Mouse (Mus musculus) neural tube, embryonic 13.5 days (tissue): ENCODE results near the gene Cdpf1. TPM values are rescaled to one million over a fixed set of nuclear protein-coding genes. Genes with fewer than 3 reads are reported as not detected.
"Not testable (repeated sequence)": the region's sequence is repeated elsewhere in the genome, so short reads cannot be mapped to it uniquely, and the experiment has no call there.

Source experiments
- ATAC-seq: fragments of 200-750 bp; cut with Nextera tagmentation; 2 replicates; pipeline ENCODE4 v1.8.0; 2017; ENCODE audit warnings: low read depth, mild to moderate bottlenecking, moderate TSS enrichment, moderate library complexity
- H3K27ac ChIP-seq: fragments of 300-500 bp; sonication (generic); replicated peaks from 2 replicates; pipeline ENCODE4 v1.5.1; 2015; ENCODE audit warnings: moderate library complexity, mild to moderate bottlenecking, inconsistent platforms
- H3K27me3 ChIP-seq: fragments of 300-500 bp; sonication (generic); 2 replicates; pipeline ENCODE4 v1.6.1; 2015; ENCODE audit warnings: mild to moderate bottlenecking, inconsistent platforms
- H3K36me3 ChIP-seq: fragments of 300-500 bp; sonication (generic); 2 replicates; pipeline ENCODE4 v1.6.1; 2015; ENCODE audit warnings: mild to moderate bottlenecking, inconsistent platforms
- H3K4me1 ChIP-seq: fragments of 300-500 bp; sonication (generic); replicated peaks from 2 replicates; pipeline ENCODE4 v1.6.1; 2015; ENCODE audit warnings: inconsistent platforms
- H3K4me2 ChIP-seq: fragments of 300-500 bp; sonication (generic); 2 replicates; pipeline ENCODE4 v1.6.1; 2015; ENCODE audit warnings: inconsistent platforms, mild to moderate bottlenecking, moderate library complexity
- H3K4me3 ChIP-seq: fragments of 300-500 bp; sonication (generic); 2 replicates; pipeline ENCODE4 v1.5.1; 2015; ENCODE audit warnings: mild to moderate bottlenecking, inconsistent platforms
- H3K9ac ChIP-seq: fragments of 300-500 bp; sonication (generic); 2 replicates; pipeline ENCODE4 v1.6.1; 2015; ENCODE audit warnings: moderate library complexity, mild to moderate bottlenecking, inconsistent platforms
- H3K9me3 ChIP-seq: fragments of 300-500 bp; sonication (generic); 2 replicates; pipeline ENCODE4 v1.6.1; 2016; ENCODE audit warnings: inconsistent platforms
- WGBS: fragments of 180-500 bp; shearing (Covaris S2); methylation state at CpG from one replicate; pipeline ENCODE4 v1.1.7; 2015; 5-methylcytosine and 5-hydroxymethylcytosine counted together
- polyA plus RNA-seq: library from polyadenylated mRNA; unstranded; fragments of >200 nt; fragmentation: Nextera tagmentation; extraction: Ambion mirVana; gene quantifications from 2 replicates; pipeline ENCODE4 v1.2.1, GENCODE M21; 2015

The Cdpf1 gene
- polyA plus RNA-seq, 1 experiment from 2014 or later, result 21.0 TPM

- Histone ChIP-seq H3K9me3 (no peaks in the 10 kb centered on the region), H3K27ac (no peak overlapping the region), H3K9ac (no peak overlapping the region), H3K4me2 (no peak overlapping the region), H3K4me1 (peaks cover 12% of the 10 kb centered on the region), H3K27me3 (no peaks in the 10 kb centered on the region), H3K4me3 (no peak overlapping the region), H3K36me3 (no peaks in the 10 kb centered on the region)
- 83% methylated on average over 4 of the region's 4 CpGs for WGBS
- no peak for ATAC-seq
These were observed 4.6 kb downstream of the Cdpf1 start for GRCm38 (mm10) chr15:85806886-85807285.

- ATAC-seq, result no peak
- Histone ChIP-seq H3K4me2 (no peak overlapping the region), H3K36me3 (no peaks in the 10 kb centered on the region), H3K9ac (no peak overlapping the region), H3K27ac (no peak overlapping the region), H3K4me1 (no peaks in the 10 kb centered on the region), H3K9me3 (no peaks in the 10 kb centered on the region), H3K27me3 (no peaks in the 10 kb centered on the region), H3K4me3 (no peak overlapping the region)
- 84% methylated on average over 2 of the region's 2 CpGs for WGBS
These were observed 8.6 kb downstream of the Cdpf1 start for GRCm38 (mm10) chr15:85802931-85803330.

- Histone ChIP-seq H3K9me3 (no peaks in the 10 kb centered on the region), H3K27me3 (no peaks in the 10 kb centered on the region), H3K4me3 (no peak overlapping the region), H3K27ac (no peak overlapping the region), H3K36me3 (no peaks in the 10 kb centered on the region), H3K9ac (no peak overlapping the region), H3K4me1 (no peaks in the 10 kb centered on the region), H3K4me2 (no peak overlapping the region)
- WGBS, result 96% methylated on average over 8 of the region's 8 CpGs
- ATAC-seq, result no peak
These were observed 12.8 kb downstream of the Cdpf1 start for GRCm38 (mm10) chr15:85798676-85799075.

GRCm38 (mm10) chr15:85795516-85795915 lies 16.0 kb downstream of the Cdpf1 start:
- 84% methylated on average over 6 of the region's 6 CpGs for WGBS
- Histone ChIP-seq H3K27ac (no peak overlapping the region), H3K36me3 (no peaks in the 10 kb centered on the region), H3K27me3 (no peaks in the 10 kb centered on the region), H3K4me1 (no peaks in the 10 kb centered on the region), H3K9me3 (no peaks in the 10 kb centered on the region), H3K9ac (no peak overlapping the region), H3K4me3 (no peak overlapping the region), H3K4me2 (no peak overlapping the region)
- no peak for ATAC-seq

GRCm38 (mm10) chr15:85792819-85793218 lies 18.7 kb downstream of the Cdpf1 start:
- Histone ChIP-seq H3K9ac (no peak overlapping the region), H3K4me3 (no peak overlapping the region), H3K36me3 (no peaks in the 10 kb centered on the region), H3K27ac (no peak overlapping the region), H3K4me1 (no peaks in the 10 kb centered on the region), H3K9me3 (no peaks in the 10 kb centered on the region), H3K4me2 (no peak overlapping the region), H3K27me3 (no peaks in the 10 kb centered on the region)
- no peak for ATAC-seq
- WGBS, result 88% methylated on average over 1 of the region's 1 CpGs

GRCm38 (mm10) chr15:85791449-85791848 lies 20.0 kb downstream of the Cdpf1 start:
- no peak overlapping the region for H3K9ac ChIP-seq
- H3K4me1 ChIP-seq, result no peaks in the 10 kb centered on the region
- 90% methylated on average over 4 of the region's 4 CpGs for WGBS
- H3K36me3 ChIP-seq, result no peaks in the 10 kb centered on the region
- no peak overlapping the region for H3K4me2 ChIP-seq
- no peaks in the 10 kb centered on the region for H3K27me3 ChIP-seq
- no peaks in the 10 kb centered on the region for H3K9me3 ChIP-seq
- no peak overlapping the region for H3K27ac ChIP-seq
- no peak overlapping the region for H3K4me3 ChIP-seq
- no peak for ATAC-seq

GRCm38 (mm10) chr15:85788633-85789032 lies 22.9 kb downstream of the Cdpf1 start:
- no peak for ATAC-seq
- no peak overlapping the region for H3K4me3 ChIP-seq
- no peak overlapping the region for H3K4me2 ChIP-seq
- no peaks in the 10 kb centered on the region for H3K36me3 ChIP-seq
- 78% methylated on average over 16 of the region's 16 CpGs for WGBS
- H3K4me1 ChIP-seq, result no peaks in the 10 kb centered on the region
- H3K27me3 ChIP-seq, result no peaks in the 10 kb centered on the region
- H3K9me3 ChIP-seq, result no peaks in the 10 kb centered on the region
- no peak overlapping the region for H3K27ac ChIP-seq
- no peak overlapping the region for H3K9ac ChIP-seq

- Histone ChIP-seq H3K4me3 (no peak overlapping the region), H3K4me2 (no peak overlapping the region), H3K9me3 (no peaks in the 10 kb centered on the region), H3K27me3 (no peaks in the 10 kb centered on the region), H3K9ac (no peak overlapping the region), H3K27ac (no peak overlapping the region), H3K36me3 (no peaks in the 10 kb centered on the region), H3K4me1 (no peaks in the 10 kb centered on the region)
- WGBS, result 94% methylated on average over 4 of the region's 4 CpGs
- no peak for ATAC-seq
These were observed 23.4 kb downstream of the Cdpf1 start for GRCm38 (mm10) chr15:85788051-85788450.

GRCm38 (mm10) chr15:85787482-85787881 lies 24.0 kb downstream of the Cdpf1 start:
- Histone ChIP-seq H3K27ac (no peak overlapping the region), H3K4me2 (no peak overlapping the region), H3K9ac (no peak overlapping the region), H3K4me3 (no peak overlapping the region), H3K36me3 (no peaks in the 10 kb centered on the region), H3K9me3 (no peaks in the 10 kb centered on the region), H3K27me3 (no peaks in the 10 kb centered on the region), H3K4me1 (no peaks in the 10 kb centered on the region)
- WGBS, result 94% methylated on average over 6 of the region's 6 CpGs
- no peak for ATAC-seq

GRCm38 (mm10) chr15:85786711-85787110 lies 24.8 kb downstream of the Cdpf1 start:
- no peak overlapping the region for H3K4me2 ChIP-seq
- H3K4me3 ChIP-seq, result no peak overlapping the region
- no peak overlapping the region for H3K27ac ChIP-seq
- H3K9me3 ChIP-seq, result no peaks in the 10 kb centered on the region
- H3K27me3 ChIP-seq, result no peaks in the 10 kb centered on the region
- no peaks in the 10 kb centered on the region for H3K4me1 ChIP-seq
- no peaks in the 10 kb centered on the region for H3K36me3 ChIP-seq
- 82% methylated on average over 5 of the region's 5 CpGs for WGBS
- H3K9ac ChIP-seq, result no peak overlapping the region
- no peak for ATAC-seq

- ATAC-seq, result no peak
- H3K4me1 ChIP-seq, result no peaks in the 10 kb centered on the region
- H3K9ac ChIP-seq, result no peak overlapping the region
- no peaks in the 10 kb centered on the region for H3K27me3 ChIP-seq
- no peaks in the 10 kb centered on the region for H3K9me3 ChIP-seq
- no peak overlapping the region for H3K4me3 ChIP-seq
- WGBS, result 90% methylated on average over 3 of the region's 3 CpGs
- H3K36me3 ChIP-seq, result no peaks in the 10 kb centered on the region
- no peak overlapping the region for H3K4me2 ChIP-seq
- H3K27ac ChIP-seq, result no peak overlapping the region
These were observed 27.2 kb downstream of the Cdpf1 start for GRCm38 (mm10) chr15:85784341-85784740.

GRCm38 (mm10) chr15:85783146-85783545 lies 28.4 kb downstream of the Cdpf1 start:
- Histone ChIP-seq H3K36me3 (no peaks in the 10 kb centered on the region), H3K4me3 (no peak overlapping the region), H3K9ac (no peak overlapping the region), H3K27ac (no peak overlapping the region), H3K9me3 (no peaks in the 10 kb centered on the region), H3K27me3 (no peaks in the 10 kb centered on the region), H3K4me1 (no peaks in the 10 kb centered on the region), H3K4me2 (no peak overlapping the region)
- ATAC-seq, result no peak
- WGBS, result 83% methylated on average over 4 of the region's 4 CpGs

- not testable (repeated sequence) for H3K4me3 ChIP-seq, H3K36me3 ChIP-seq, H3K9me3 ChIP-seq, ATAC-seq, H3K4me1 ChIP-seq, H3K4me2 ChIP-seq, H3K27ac ChIP-seq, H3K27me3 ChIP-seq, H3K9ac ChIP-seq
- WGBS, result 91% methylated on average over 6 of the region's 6 CpGs
These were observed 32.6 kb downstream of the Cdpf1 start for GRCm38 (mm10) chr15:85778891-85779290.
